Mouse (Mus musculus) cerebellum, adult 2 months (tissue): Measurements from ENCODE around the gene Prkg2.

Experiments used
- CTCF ChIP-seq: fragments of 200-500 bp; IDR thresholded peaks from 2 replicates; pipeline ENCODE4 v1.5.1; 2011; ENCODE audit warnings: low read depth, mild to moderate bottlenecking, control low read depth, low read length, moderate library complexity, borderline replicate concordance; ENCODE audit not compliant: insufficient read depth
- POLR2A ChIP-seq: fragments of 200-500 bp; IDR thresholded peaks from 2 replicates; pipeline ENCODE4 v1.6.1; 2011; ENCODE audit warnings: low read length, control low read depth, borderline replicate concordance; ENCODE audit not compliant: insufficient read depth

DNA sequence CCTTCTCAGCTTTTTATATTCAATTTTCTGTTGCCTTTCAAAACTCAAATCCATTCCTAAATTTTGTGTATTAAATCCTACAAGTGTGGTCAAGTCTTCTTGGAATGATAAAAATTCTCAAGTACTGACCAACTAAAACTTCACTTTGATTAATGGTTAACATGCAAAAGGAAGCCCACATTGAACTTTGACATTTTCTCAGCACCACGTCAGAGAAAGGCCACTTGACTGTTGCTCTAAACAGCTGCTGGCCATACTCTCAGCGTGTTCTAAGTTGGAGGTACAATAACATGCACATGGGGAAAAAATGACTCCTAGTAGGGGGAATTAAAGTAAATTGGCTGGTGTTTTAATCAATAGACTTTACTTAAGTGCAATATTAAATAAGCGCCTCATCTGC lies 155.1 kb downstream of the Prkg2 start:
- TF ChIP-seq POLR2A (no peak), CTCF (no peak)
